Mouse (Mus musculus): ENCODE data around the gene Nmral1. TPM values are rescaled to one million over a fixed set of nuclear protein-coding genes. Genes with fewer than 3 reads are reported as not detected.

The Nmral1 gene
- polyA plus RNA-seq, 1 experiment from 2014 or later, result 62.5 TPM

DNA sequence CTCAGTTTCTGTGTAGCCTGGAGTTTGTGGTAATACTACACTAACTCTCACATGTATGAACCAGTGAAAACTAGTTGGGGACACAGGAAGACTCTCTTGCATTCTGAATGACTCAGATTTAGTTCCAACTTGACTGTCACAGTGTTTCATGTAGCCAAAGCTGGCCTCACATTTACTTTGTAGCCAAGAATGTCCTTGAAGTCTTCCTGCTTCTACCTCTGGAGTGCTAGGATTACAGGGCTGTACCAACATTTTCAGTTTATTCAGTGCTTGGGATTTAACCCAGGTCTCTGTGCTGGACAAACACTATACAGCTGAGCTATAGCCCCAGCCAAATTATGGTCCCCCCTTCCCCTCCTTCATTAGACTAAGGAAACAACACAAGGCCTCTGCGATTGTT is 23.0 kb upstream of the Nmral1 start:
- no peak overlapping the region for H3K4me2 ChIP-seq (ENCODE audit: low read depth, low read length)
- no peak for ATAC-seq (ENCODE audit: low read depth)
- no peak overlapping the region for H3K27ac ChIP-seq (ENCODE audit: low read length)
- no peak overlapping the region for H3K4me3 ChIP-seq (ENCODE audit: low read length)
- H3K27me3 ChIP-seq (ENCODE audit: control insufficient read depth, insufficient read depth, low read depth, low read length), result no peaks in the 10 kb centered on the region
- peaks cover 3% of the 10 kb centered on the region; the same call in 1 of the 2 replicates for H3K36me3 ChIP-seq (ENCODE audit: control insufficient read depth, insufficient read depth, low read length)
- 81% methylated on average over 1 of the region's 1 CpGs for WGBS
- H3K9ac ChIP-seq (ENCODE audit: low read length), result no peak overlapping the region
- H3K9me3 ChIP-seq (ENCODE audit: control insufficient read depth, low read length), result no peaks in the 10 kb centered on the region
- no peaks in the 10 kb centered on the region for H3K4me1 ChIP-seq (replicated peaks; ENCODE audit: control insufficient read depth, insufficient read depth, low read length)

DNA sequence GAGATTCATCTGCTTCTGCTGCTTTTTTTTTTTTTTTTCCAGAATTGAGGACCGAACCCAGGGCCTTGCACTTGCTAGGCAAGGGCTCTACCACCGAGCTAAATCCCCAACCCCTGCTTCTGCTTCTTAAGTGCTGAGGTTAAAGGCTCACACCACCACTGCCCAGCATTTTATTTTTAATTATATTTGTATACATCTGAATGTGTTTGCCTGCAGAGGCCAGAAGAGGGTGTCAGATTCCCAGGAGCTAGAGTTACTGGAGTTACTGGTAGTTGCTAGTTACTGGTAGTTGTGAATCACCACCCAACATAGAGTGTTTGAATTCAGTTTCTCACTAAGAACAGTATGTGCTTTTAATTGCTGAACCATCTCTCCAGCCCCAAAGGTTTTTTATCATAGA is 20.8 kb upstream of the Nmral1 start:
- Histone ChIP-seq H3K27ac (ENCODE audit: low read length) (no peak overlapping the region), H3K9ac (ENCODE audit: low read length) (no peak overlapping the region), H3K9me3 (ENCODE audit: control insufficient read depth, low read length) (no peaks in the 10 kb centered on the region), H3K36me3 (ENCODE audit: control insufficient read depth, insufficient read depth, low read length) (peaks cover 3% of the 10 kb centered on the region; the same call in 1 of the 2 replicates), H3K27me3 (ENCODE audit: control insufficient read depth, insufficient read depth, low read depth, low read length) (no peaks in the 10 kb centered on the region), H3K4me1 (replicated peaks; ENCODE audit: control insufficient read depth, insufficient read depth, low read length) (no peaks in the 10 kb centered on the region), H3K4me2 (ENCODE audit: low read depth, low read length) (no peak overlapping the region), H3K4me3 (ENCODE audit: low read length) (no peak overlapping the region)
- WGBS, result 84% methylated on average over 2 of the region's 2 CpGs
- ATAC-seq (ENCODE audit: low read depth), result no peak

GRCm38 (mm10) chr16:4736262-4736661 is 17.1 kb upstream of the Nmral1 start:
- Histone ChIP-seq H3K9me3 (ENCODE audit: control insufficient read depth, low read length) (no peaks in the 10 kb centered on the region), H3K4me3 (ENCODE audit: low read length) (no peak overlapping the region), H3K27ac (ENCODE audit: low read length) (no peak overlapping the region), H3K4me2 (ENCODE audit: low read depth, low read length) (no peak overlapping the region), H3K4me1 (replicated peaks; ENCODE audit: control insufficient read depth, insufficient read depth, low read length) (no peaks in the 10 kb centered on the region), H3K9ac (ENCODE audit: low read length) (no peak overlapping the region), H3K27me3 (ENCODE audit: control insufficient read depth, insufficient read depth, low read depth, low read length) (no peaks in the 10 kb centered on the region), H3K36me3 (ENCODE audit: control insufficient read depth, insufficient read depth, low read length) (no peaks in the 10 kb centered on the region)
- ATAC-seq (ENCODE audit: low read depth), result no peak
- WGBS, result 74% methylated on average over 2 of the region's 2 CpGs

- ATAC-seq (ENCODE audit: low read depth), result no peak
- H3K36me3 ChIP-seq (ENCODE audit: control insufficient read depth, insufficient read depth, low read length), result no peaks in the 10 kb centered on the region
- H3K4me3 ChIP-seq (ENCODE audit: low read length), result no peak overlapping the region
- H3K4me1 ChIP-seq (replicated peaks; ENCODE audit: control insufficient read depth, insufficient read depth, low read length), result peaks cover 10% of the 10 kb centered on the region
- H3K9ac ChIP-seq (ENCODE audit: low read length), result no peak overlapping the region
- H3K9me3 ChIP-seq (ENCODE audit: control insufficient read depth, low read length), result no peaks in the 10 kb centered on the region
- 68% methylated on average over 3 of the region's 3 CpGs for WGBS
- no peak overlapping the region for H3K27ac ChIP-seq (ENCODE audit: low read length)
- H3K27me3 ChIP-seq (ENCODE audit: control insufficient read depth, insufficient read depth, low read depth, low read length), result no peaks in the 10 kb centered on the region
- H3K4me2 ChIP-seq (ENCODE audit: low read depth, low read length), result no peak overlapping the region
These were observed 11.7 kb upstream of the Nmral1 start for GRCm38 (mm10) chr16:4730776-4731358.

GRCm38 (mm10) chr16:4727963-4728362 is 8.8 kb upstream of the Nmral1 start:
- Histone ChIP-seq H3K27me3 (ENCODE audit: control insufficient read depth, insufficient read depth, low read depth, low read length) (no peaks in the 10 kb centered on the region), H3K27ac (ENCODE audit: low read length) (no peak overlapping the region), H3K4me1 (replicated peaks; ENCODE audit: control insufficient read depth, insufficient read depth, low read length) (peaks cover 10% of the 10 kb centered on the region), H3K9ac (ENCODE audit: low read length) (no peak overlapping the region; the same call in 1 of the 2 replicates), H3K9me3 (ENCODE audit: control insufficient read depth, low read length) (no peaks in the 10 kb centered on the region), H3K4me3 (ENCODE audit: low read length) (peak overlapping the region; percentile 85; the same call in 1 of the 2 replicates), H3K4me2 (ENCODE audit: low read depth, low read length) (peak overlapping the region; percentile 57; the same call in 1 of the 2 replicates), H3K36me3 (ENCODE audit: control insufficient read depth, insufficient read depth, low read length) (no peaks in the 10 kb centered on the region)
- 26% methylated on average over 1 of the region's 1 CpGs for WGBS
- ATAC-seq (ENCODE audit: low read depth), result no peak

GRCm38 (mm10) chr16:4727526-4727925 is 8.4 kb upstream of the Nmral1 start:
- Histone ChIP-seq H3K9ac (ENCODE audit: low read length) (peak overlapping the region; percentile 26; the same call in 1 of the 2 replicates), H3K27me3 (ENCODE audit: control insufficient read depth, insufficient read depth, low read depth, low read length) (no peaks in the 10 kb centered on the region), H3K36me3 (ENCODE audit: control insufficient read depth, insufficient read depth, low read length) (no peaks in the 10 kb centered on the region), H3K27ac (ENCODE audit: low read length) (no peak overlapping the region), H3K4me2 (ENCODE audit: low read depth, low read length) (peak overlapping the region; percentile 57), H3K4me3 (ENCODE audit: low read length) (peak overlapping the region; percentile 85), H3K4me1 (replicated peaks; ENCODE audit: control insufficient read depth, insufficient read depth, low read length) (peaks cover 10% of the 10 kb centered on the region), H3K9me3 (ENCODE audit: control insufficient read depth, low read length) (no peaks in the 10 kb centered on the region)
- no peak for ATAC-seq (ENCODE audit: low read depth)
- WGBS, result 83% methylated on average over 1 of the region's 1 CpGs

DNA sequence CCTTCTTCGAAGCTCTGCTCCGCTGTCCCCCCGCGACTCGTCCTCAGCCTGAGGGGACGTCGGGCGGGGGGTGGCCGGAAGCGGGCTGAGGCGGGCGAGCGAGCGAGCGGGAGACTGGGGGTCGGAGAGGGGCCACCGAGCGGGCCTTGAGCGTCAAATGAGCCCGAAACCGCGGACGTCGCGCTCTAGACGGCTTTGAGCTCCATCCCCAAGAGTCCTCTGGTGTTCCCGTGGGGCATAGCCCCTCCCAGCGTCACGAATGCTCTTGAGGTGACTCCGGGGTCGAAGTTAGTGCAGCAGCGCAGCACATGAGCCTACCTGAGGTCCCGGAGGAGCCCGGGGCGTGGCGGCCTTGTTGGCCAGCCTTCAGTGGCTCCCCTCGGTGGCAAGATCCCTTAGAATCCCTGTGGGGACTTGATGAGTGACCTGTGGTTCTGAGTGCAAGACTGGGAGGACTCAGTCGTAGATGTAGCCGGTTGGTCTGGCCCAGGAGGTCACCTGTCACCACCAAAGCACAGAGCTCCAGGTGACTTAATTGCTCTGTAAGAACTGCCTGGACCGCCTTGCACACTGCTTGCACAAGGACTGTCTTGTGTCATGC is 7.5 kb upstream of the Nmral1 start:
- no peak; the same call in 1 of the 2 replicates for ATAC-seq (ENCODE audit: low read depth)
- peak overlapping the region; percentile 57 for H3K4me2 ChIP-seq (ENCODE audit: low read depth, low read length)
- peaks cover 15% of the 10 kb centered on the region for H3K4me1 ChIP-seq (replicated peaks; ENCODE audit: control insufficient read depth, insufficient read depth, low read length)
- peak overlapping the region; percentile 85 for H3K4me3 ChIP-seq (ENCODE audit: low read length)
- peak overlapping the region; percentile 94 for H3K9ac ChIP-seq (ENCODE audit: low read length)
- WGBS, result under 1% methylated on average over 40 of the region's 40 CpGs
- H3K36me3 ChIP-seq (ENCODE audit: control insufficient read depth, insufficient read depth, low read length), result no peaks in the 10 kb centered on the region
- H3K27me3 ChIP-seq (ENCODE audit: control insufficient read depth, insufficient read depth, low read depth, low read length), result no peaks in the 10 kb centered on the region
- peak overlapping the region; percentile 90 for H3K27ac ChIP-seq (ENCODE audit: low read length)
- H3K9me3 ChIP-seq (ENCODE audit: control insufficient read depth, low read length), result no peaks in the 10 kb centered on the region

DNA sequence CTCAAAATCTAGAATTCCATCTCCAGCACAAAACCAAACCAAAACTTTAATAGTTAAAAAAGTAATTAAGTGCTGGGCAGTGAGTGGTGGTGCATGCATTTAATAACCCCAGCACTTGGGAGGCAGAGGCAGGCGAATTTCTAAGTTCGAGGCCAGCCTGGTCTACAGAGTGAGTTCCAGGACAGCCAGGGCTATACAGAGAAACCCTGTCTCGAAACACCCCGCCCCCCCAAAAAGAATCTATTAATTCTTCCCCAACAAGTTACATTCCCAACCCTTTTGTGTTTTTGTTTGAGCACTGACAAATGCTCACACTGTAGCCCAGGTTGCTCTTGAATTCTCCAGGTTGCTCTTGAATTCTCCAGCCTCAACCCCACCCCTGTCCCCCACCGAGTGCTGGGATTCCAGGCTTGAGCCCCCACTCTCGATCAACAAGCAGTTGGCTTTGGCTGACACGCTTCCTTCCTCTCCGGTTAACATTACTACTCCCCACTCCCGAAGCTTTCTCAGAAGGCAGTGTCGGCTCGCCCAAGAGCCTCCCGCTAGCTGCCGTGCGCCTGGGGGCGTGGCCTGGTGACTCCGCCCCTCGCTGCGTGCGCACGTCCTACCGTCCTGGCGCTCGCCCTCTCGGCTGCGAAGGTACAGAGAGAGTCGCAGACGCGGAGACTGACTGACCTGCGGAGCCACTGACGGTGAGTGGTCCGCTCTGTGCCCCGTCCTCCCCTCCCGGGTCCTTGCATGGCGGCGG is 6.8 kb upstream of the Nmral1 start, which contains the start of gene Hmox2:
Gene Hmox2 (plus strand): TSS at position 582 of the 748 bp plus-strand sequence.
- peaks cover 15% of the 10 kb centered on the region for H3K4me1 ChIP-seq (replicated peaks; ENCODE audit: control insufficient read depth, insufficient read depth, low read length)
- H3K9me3 ChIP-seq (ENCODE audit: control insufficient read depth, low read length), result no peaks in the 10 kb centered on the region
- peak within 1 kb of the TSS; percentile 90 for H3K27ac ChIP-seq (ENCODE audit: low read length)
- 5% methylated on average over 34 of the region's 35 CpGs for WGBS
- H3K27me3 ChIP-seq (ENCODE audit: control insufficient read depth, insufficient read depth, low read depth, low read length), result no peaks in the 10 kb centered on the region
- H3K4me3 ChIP-seq (ENCODE audit: low read length), result peak within 1 kb of the TSS; percentile 85
- peak within 1 kb of the TSS; percentile 94 for H3K9ac ChIP-seq (ENCODE audit: low read length)
- ATAC-seq (ENCODE audit: low read depth), result peak; percentile 97
- peak within 1 kb of the TSS; percentile 57 for H3K4me2 ChIP-seq (ENCODE audit: low read depth, low read length)
- H3K36me3 ChIP-seq (ENCODE audit: control insufficient read depth, insufficient read depth, low read length), result no peaks in the 10 kb centered on the region

GRCm38 (mm10) chr16:4725266-4725665 is 6.1 kb upstream of the Nmral1 start:
- 63% methylated on average over 4 of the region's 4 CpGs for WGBS
- Histone ChIP-seq H3K4me3 (ENCODE audit: low read length) (no peak overlapping the region), H3K36me3 (ENCODE audit: control insufficient read depth, insufficient read depth, low read length) (no peaks in the 10 kb centered on the region), H3K4me1 (replicated peaks; ENCODE audit: control insufficient read depth, insufficient read depth, low read length) (peaks cover 15% of the 10 kb centered on the region), H3K27me3 (ENCODE audit: control insufficient read depth, insufficient read depth, low read depth, low read length) (no peaks in the 10 kb centered on the region), H3K27ac (ENCODE audit: low read length) (no peak overlapping the region), H3K9me3 (ENCODE audit: control insufficient read depth, low read length) (no peaks in the 10 kb centered on the region), H3K4me2 (ENCODE audit: low read depth, low read length) (no peak overlapping the region), H3K9ac (ENCODE audit: low read length) (no peak overlapping the region)
- ATAC-seq (ENCODE audit: low read depth), result no peak
